Comparison of ENCODE assay signal across 16 mouse cellular contexts in the genomic region with DNA sequence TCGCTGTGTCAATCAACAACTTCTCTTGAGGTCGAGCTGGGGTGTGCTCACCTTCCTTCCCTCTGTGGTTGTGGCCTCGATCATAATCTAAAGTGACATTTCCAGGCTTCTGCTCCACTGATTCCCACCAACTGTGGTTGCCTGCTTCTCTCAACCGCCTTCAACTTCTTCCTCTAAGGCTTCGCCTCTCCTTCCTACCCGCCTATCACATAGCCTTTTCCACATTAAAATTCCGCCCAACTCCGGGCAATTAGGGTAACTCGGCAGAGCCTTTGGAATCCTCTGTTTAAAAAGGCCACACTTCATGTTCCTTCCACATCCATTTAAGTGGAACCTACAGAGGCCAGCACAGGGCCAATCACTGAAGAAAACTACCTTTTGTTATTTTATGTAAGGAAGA.
DNase-seq lines count a peak whose midpoint lies in the region; ATAC-seq lines count a peak whose summit lies in the region.
"Had no signal": no experiment of that assay in that cellular context is flagged by ENCODE, and none has a peak within 500 bp of the region (broad histone marks: within the 10 kb centered on the region; RNA-seq: fewer than 3 reads in every experiment).

No protein-coding gene starts in this region.

- no peak for DNase-seq in embryonic facial prominence, embryonic 10.5 days (ENCODE audit: low spot score)
- no peak for DNase-seq in kidney, postnatal 4 days
- peak; percentile 58 for DNase-seq in limb, embryonic 10.5 days (ENCODE audit: low spot score)
- DNase-seq in left cerebral cortex, postnatal 14 days (ENCODE audit: low spot score in 2 of 2), result no peak
- DNase-seq in forebrain, embryonic 11.5 days (ENCODE audit: low spot score), result no peak
- DNase-seq: cerebellum, adult 11 months; cerebellum, postnatal 14 days; gastrocnemius, postnatal 10 days; heart, postnatal 14 days; lung, postnatal 10 days had no signal

- 0 out of 2 replicates have a peak, but pooled peaks have one; percentile 10 for ATAC-seq in embryonic facial prominence, embryonic 12.5 days (ENCODE audit: insufficient number of reproducible peaks, insufficient read depth, low FRiP score, low TSS enrichment)
- ATAC-seq in kidney, embryonic 16.5 days (ENCODE audit: low FRiP score, low TSS enrichment), result peak; percentile 53; the same call in 1 of the 2 replicates
- 0 out of 2 replicates have a peak, but pooled peaks have one; percentile 41 for ATAC-seq in neural tube, embryonic 13.5 days (ENCODE audit: low read depth)
- ATAC-seq in forebrain, embryonic 11.5 days (replicated peaks; ENCODE audit: low FRiP score), result no peak

- no peaks in the 10 kb centered on the region for H3K9me3 ChIP-seq in embryonic facial prominence, embryonic 12.5 days
- no peaks in the 10 kb centered on the region for H3K9me3 ChIP-seq in embryonic facial prominence, embryonic 10.5 days
- H3K9me3 ChIP-seq in kidney, embryonic 16.5 days (ENCODE audit: low read length), result no peaks in the 10 kb centered on the region
- no peaks in the 10 kb centered on the region for H3K9me3 ChIP-seq in limb, embryonic 10.5 days (replicated peaks)
- no peaks in the 10 kb centered on the region for H3K9me3 ChIP-seq in neural tube, embryonic 13.5 days
- H3K9me3 ChIP-seq in forebrain, embryonic 11.5 days (ENCODE audit: control insufficient read depth, low read length), result no peaks in the 10 kb centered on the region
- H3K9me3 ChIP-seq: forebrain, embryonic 10.5 days; hindbrain, embryonic 15.5 days; liver, embryonic 15.5 days had no signal

- no peak overlapping the region for H3K4me3 ChIP-seq in embryonic facial prominence, embryonic 12.5 days
- no peak overlapping the region for H3K4me3 ChIP-seq in embryonic facial prominence, embryonic 10.5 days
- no peak overlapping the region for H3K4me3 ChIP-seq in kidney, embryonic 16.5 days (ENCODE audit: low read length)
- peak overlapping the region; percentile 19; the same call in 1 of the 2 replicates for H3K4me3 ChIP-seq in limb, embryonic 10.5 days
- no peak overlapping the region for H3K4me3 ChIP-seq in neural tube, embryonic 13.5 days
- no peak overlapping the region for H3K4me3 ChIP-seq in forebrain, embryonic 11.5 days (ENCODE audit: low read depth, low read length)
- H3K4me3 ChIP-seq: forebrain, embryonic 10.5 days; hindbrain, embryonic 15.5 days; liver, embryonic 15.5 days had no signal

- no peaks in the 10 kb centered on the region for H3K36me3 ChIP-seq in embryonic facial prominence, embryonic 12.5 days
- H3K36me3 ChIP-seq in embryonic facial prominence, embryonic 10.5 days (replicated peaks), result no peaks in the 10 kb centered on the region
- H3K36me3 ChIP-seq in kidney, embryonic 16.5 days (ENCODE audit: insufficient read depth, low read length), result no peaks in the 10 kb centered on the region
- no peaks in the 10 kb centered on the region for H3K36me3 ChIP-seq in limb, embryonic 10.5 days
- no peaks in the 10 kb centered on the region for H3K36me3 ChIP-seq in neural tube, embryonic 13.5 days
- H3K36me3 ChIP-seq in forebrain, embryonic 11.5 days (ENCODE audit: control insufficient read depth, insufficient read depth, low read length), result no peaks in the 10 kb centered on the region
- H3K36me3 ChIP-seq: forebrain, embryonic 10.5 days; hindbrain, embryonic 15.5 days; liver, embryonic 15.5 days had no signal

- H3K4me2 ChIP-seq in embryonic facial prominence, embryonic 12.5 days (replicated peaks), result no peak overlapping the region
- H3K4me2 ChIP-seq in kidney, embryonic 16.5 days (replicated peaks; ENCODE audit: low read depth, low read length), result no peak overlapping the region; the same call in 1 of the 2 replicates
- H3K4me2 ChIP-seq in neural tube, embryonic 13.5 days, result peak overlapping the region; percentile 37; the same call in 1 of the 2 replicates
- H3K4me2 ChIP-seq in forebrain, embryonic 11.5 days (ENCODE audit: low read depth, low read length, severe bottlenecking), result no peak overlapping the region
- H3K4me2 ChIP-seq: hindbrain, embryonic 15.5 days; liver, embryonic 15.5 days had no signal

- H3K27ac ChIP-seq in embryonic facial prominence, embryonic 12.5 days, result no peak overlapping the region
- H3K27ac ChIP-seq in embryonic facial prominence, embryonic 10.5 days (replicated peaks), result no peak overlapping the region
- peak overlapping the region; percentile 14 for H3K27ac ChIP-seq in kidney, embryonic 16.5 days (ENCODE audit: low read length)
- peak overlapping the region; percentile 86 for H3K27ac ChIP-seq in limb, embryonic 10.5 days
- peak overlapping the region; percentile 33; the same call in 1 of the 2 replicates for H3K27ac ChIP-seq in neural tube, embryonic 13.5 days (replicated peaks)
- no peak overlapping the region for H3K27ac ChIP-seq in forebrain, embryonic 11.5 days (ENCODE audit: low read depth, low read length)
- H3K27ac ChIP-seq: forebrain, embryonic 10.5 days; hindbrain, embryonic 15.5 days; liver, embryonic 15.5 days had no signal

- H3K27me3 ChIP-seq in embryonic facial prominence, embryonic 12.5 days, result peaks cover 4% of the 10 kb centered on the region; the same call in 1 of the 2 replicates
- no peaks in the 10 kb centered on the region for H3K27me3 ChIP-seq in embryonic facial prominence, embryonic 10.5 days (replicated peaks; ENCODE audit: low read depth, poor library complexity, severe bottlenecking)
- no peaks in the 10 kb centered on the region for H3K27me3 ChIP-seq in kidney, embryonic 16.5 days (ENCODE audit: insufficient read depth, low read length)
- peaks cover 44% of the 10 kb centered on the region for H3K27me3 ChIP-seq in limb, embryonic 10.5 days (ENCODE audit: low read depth, poor library complexity, severe bottlenecking)
- H3K27me3 ChIP-seq in neural tube, embryonic 13.5 days, result peaks cover 79% of the 10 kb centered on the region
- H3K27me3 ChIP-seq in forebrain, embryonic 11.5 days (ENCODE audit: control insufficient read depth, insufficient read depth, low read length), result no peaks in the 10 kb centered on the region
- H3K27me3 ChIP-seq: hindbrain, embryonic 15.5 days; liver, embryonic 15.5 days had no signal

- intact Hi-C loops in left cerebral cortex, postnatal 14 days (cut with DNase I), result no loop called here

- WGBS in embryonic facial prominence, embryonic 12.5 days, result 68% methylated on average over 9 of the region's 9 CpGs
- 81% methylated on average over 9 of the region's 9 CpGs for WGBS in embryonic facial prominence, embryonic 10.5 days
- WGBS in kidney, embryonic 16.5 days, result 13% methylated on average over 9 of the region's 9 CpGs
- 26% methylated on average over 9 of the region's 9 CpGs for WGBS in limb, embryonic 10.5 days
- 23% methylated on average over 9 of the region's 9 CpGs for WGBS in neural tube, embryonic 13.5 days
- WGBS in forebrain, embryonic 11.5 days, result 75% methylated on average over 9 of the region's 9 CpGs

- no peaks in the 10 kb centered on the region; the same call in 1 of the 2 replicates for H3K4me1 ChIP-seq in embryonic facial prominence, embryonic 12.5 days
- H3K4me1 ChIP-seq in embryonic facial prominence, embryonic 10.5 days, result peaks cover 20% of the 10 kb centered on the region
- H3K4me1 ChIP-seq in kidney, embryonic 16.5 days (ENCODE audit: insufficient read depth, low read length), result peaks cover 35% of the 10 kb centered on the region
- peaks cover 44% of the 10 kb centered on the region for H3K4me1 ChIP-seq in limb, embryonic 10.5 days
- peaks cover 36% of the 10 kb centered on the region for H3K4me1 ChIP-seq in neural tube, embryonic 13.5 days (replicated peaks)
- H3K4me1 ChIP-seq in forebrain, embryonic 11.5 days (replicated peaks; ENCODE audit: control insufficient read depth, insufficient read depth, low read length), result no peaks in the 10 kb centered on the region
- H3K4me1 ChIP-seq: liver, embryonic 15.5 days had no signal

- H3K9ac ChIP-seq in embryonic facial prominence, embryonic 12.5 days, result no peak overlapping the region
- no peak overlapping the region for H3K9ac ChIP-seq in kidney, embryonic 16.5 days (replicated peaks; ENCODE audit: low read length)
- H3K9ac ChIP-seq in neural tube, embryonic 13.5 days, result no peak overlapping the region
- H3K9ac ChIP-seq in forebrain, embryonic 11.5 days (ENCODE audit: low read length), result no peak overlapping the region
- H3K9ac ChIP-seq: hindbrain, embryonic 15.5 days; liver, embryonic 15.5 days had no signal

Comparison
In these comparisons a context has a peak if more than half of its experiments do, and no peak if none do; other contexts are left out.
1. H3K27ac ChIP-seq: peak in kidney, embryonic 16.5 days (single experiment), limb, embryonic 10.5 days (single experiment) and neural tube, embryonic 13.5 days (single experiment); none in embryonic facial prominence, embryonic 12.5 days (single experiment), embryonic facial prominence, embryonic 10.5 days (single experiment) and forebrain, embryonic 11.5 days (single experiment).